Mouse (Mus musculus) forebrain, embryonic 13.5 days (tissue): ENCODE data around the gene Olfr771. TPM values are rescaled to one million over a fixed set of nuclear protein-coding genes. Genes with fewer than 3 reads are reported as not detected.
"Not testable (repeated sequence)": the region's sequence is repeated elsewhere in the genome, so short reads cannot be mapped to it uniquely, and the experiment has no call there.

Experiments
- ATAC-seq: fragments of 200-750 bp; cut with Nextera tagmentation; 2 replicates; pipeline ENCODE4 v1.8.0; 2017
- H3K27ac ChIP-seq: fragments of 300-500 bp; sonication (generic); 2 replicates; pipeline ENCODE4 v1.5.1; 2015; ENCODE audit warnings: inconsistent platforms, mild to moderate bottlenecking, moderate library complexity
- H3K27me3 ChIP-seq: fragments of 300-500 bp; sonication (generic); 2 replicates; pipeline ENCODE4 v1.6.1; 2015; ENCODE audit warnings: mild to moderate bottlenecking, inconsistent platforms
- H3K36me3 ChIP-seq: fragments of 300-500 bp; sonication (generic); 2 replicates; pipeline ENCODE4 v1.6.1; 2015; ENCODE audit warnings: mild to moderate bottlenecking, inconsistent platforms; ENCODE audit not compliant: poor library complexity, severe bottlenecking
- H3K4me1 ChIP-seq: fragments of 300-500 bp; sonication (generic); 2 replicates; pipeline ENCODE4 v1.6.1; 2015; ENCODE audit warnings: inconsistent platforms
- H3K4me2 ChIP-seq: fragments of 300-500 bp; sonication (generic); 2 replicates; pipeline ENCODE4 v1.6.1; 2015; ENCODE audit warnings: inconsistent platforms, mild to moderate bottlenecking, moderate library complexity
- H3K4me3 ChIP-seq: fragments of 300-500 bp; sonication (generic); 2 replicates; pipeline ENCODE4 v1.5.1; 2015; ENCODE audit warnings: mild to moderate bottlenecking, inconsistent platforms
- H3K9ac ChIP-seq: fragments of 300-500 bp; sonication (generic); 2 replicates; pipeline ENCODE4 v1.6.1; 2015; ENCODE audit warnings: mild to moderate bottlenecking, inconsistent platforms
- H3K9me3 ChIP-seq: fragments of 300-500 bp; sonication (generic); replicated peaks from 2 replicates; pipeline ENCODE4 v1.6.1; 2016; ENCODE audit warnings: inconsistent platforms
- WGBS: fragments of 180-500 bp; shearing (Covaris S2); methylation state at CpG from one replicate; pipeline ENCODE4 v1.1.7; 2015; 5-methylcytosine and 5-hydroxymethylcytosine counted together
- polyA plus RNA-seq: library from polyadenylated mRNA; unstranded; fragments of >200 nt; fragmentation: Nextera tagmentation; extraction: Ambion mirVana; gene quantifications from 2 replicates; pipeline ENCODE4 v1.2.1, GENCODE M21; 2015

Gene Olfr771
- not detected in 2 replicates for polyA plus RNA-seq

DNA sequence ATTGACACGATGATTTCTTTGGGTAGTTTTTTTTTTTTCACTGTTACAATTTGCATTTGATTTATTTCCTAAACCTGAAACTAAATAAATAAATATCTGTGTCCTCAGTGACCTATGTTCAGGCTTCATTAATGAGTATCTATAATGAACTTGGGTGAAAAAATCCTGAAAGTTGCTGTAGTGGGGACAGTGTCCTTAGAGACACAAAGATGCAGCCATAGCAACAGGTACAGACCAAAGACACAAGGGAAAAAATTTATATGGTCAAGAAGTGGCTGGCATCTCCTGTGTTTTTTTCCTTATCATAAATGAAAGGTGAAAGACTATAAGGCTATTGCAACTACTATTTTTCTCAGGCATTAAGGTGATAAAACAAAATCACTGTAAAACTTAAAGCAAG, at the start of gene Olfr771:
Olfr771 (minus strand) TSS at position 101 of the 400 bp plus-strand sequence.
- no peak within 1 kb of the TSS for H3K9ac ChIP-seq
- no peaks in the 10 kb centered on the region for H3K4me1 ChIP-seq
- ATAC-seq, result no peak
- H3K9me3 ChIP-seq, result no peaks in the 10 kb centered on the region; the same call in 1 of the 2 replicates
- H3K4me3 ChIP-seq, result no peak within 1 kb of the TSS
- H3K4me2 ChIP-seq, result no peak within 1 kb of the TSS
- no peaks in the 10 kb centered on the region for H3K36me3 ChIP-seq
- 83% methylated on average over 1 of the region's 1 CpGs for WGBS
- no peaks in the 10 kb centered on the region for H3K27me3 ChIP-seq
- H3K27ac ChIP-seq, result no peak within 1 kb of the TSS

DNA sequence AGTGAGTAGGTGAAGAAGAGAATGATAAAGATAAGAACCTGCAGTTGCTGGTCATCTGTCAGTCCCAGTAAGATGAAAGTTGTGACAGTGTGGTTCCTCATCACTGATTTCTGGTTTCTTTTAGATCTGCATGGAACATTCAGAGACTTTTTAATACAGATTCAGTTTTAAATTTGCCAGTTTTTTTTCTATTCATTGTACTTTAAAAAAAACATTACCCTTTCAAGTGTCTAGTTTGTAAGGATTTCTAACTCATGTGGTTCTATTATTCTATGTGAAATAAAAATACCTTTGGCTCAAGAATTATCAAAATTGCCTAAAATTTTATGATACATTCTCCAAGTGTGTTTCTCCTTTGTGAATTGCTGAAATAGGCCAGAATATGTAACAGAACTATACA, 22.8 kb upstream of the Olfr771 start, which contains the start of gene Olfr773:
Olfr773 (minus strand) TSS at position 101 of the 400 bp plus-strand sequence.
- not testable (repeated sequence) for H3K27ac ChIP-seq, ATAC-seq, H3K4me2 ChIP-seq, H3K27me3 ChIP-seq, H3K9me3 ChIP-seq, H3K4me3 ChIP-seq, H3K4me1 ChIP-seq, H3K36me3 ChIP-seq, H3K9ac ChIP-seq

DNA sequence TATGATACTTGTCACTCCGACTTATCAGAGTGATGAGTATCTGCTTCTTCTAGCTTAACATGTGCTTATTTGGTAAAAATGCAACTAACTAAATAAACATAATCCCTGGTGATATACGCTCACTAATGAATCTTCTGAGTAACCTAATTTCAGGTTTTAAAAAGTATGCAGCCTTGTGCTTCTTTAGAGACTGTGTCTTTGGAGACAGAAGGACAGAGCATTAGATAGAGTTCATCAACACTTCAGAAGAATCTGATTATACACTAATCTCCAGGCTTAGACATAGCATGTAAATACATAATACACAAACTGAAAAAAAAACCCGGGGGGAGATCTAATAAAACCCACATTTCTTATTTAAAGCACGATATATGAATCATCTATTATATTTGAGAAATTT, 13.3 kb upstream of the Olfr771 start, which contains the start of gene Olfr772:
Olfr772 (minus strand) TSS at position 101 of the 400 bp plus-strand sequence.
- not testable (repeated sequence) for H3K4me1 ChIP-seq, H3K36me3 ChIP-seq, H3K4me2 ChIP-seq, H3K27me3 ChIP-seq, H3K27ac ChIP-seq, H3K9me3 ChIP-seq, H3K9ac ChIP-seq, H3K4me3 ChIP-seq, ATAC-seq
- WGBS, result 79% methylated on average over 3 of the region's 4 CpGs

DNA sequence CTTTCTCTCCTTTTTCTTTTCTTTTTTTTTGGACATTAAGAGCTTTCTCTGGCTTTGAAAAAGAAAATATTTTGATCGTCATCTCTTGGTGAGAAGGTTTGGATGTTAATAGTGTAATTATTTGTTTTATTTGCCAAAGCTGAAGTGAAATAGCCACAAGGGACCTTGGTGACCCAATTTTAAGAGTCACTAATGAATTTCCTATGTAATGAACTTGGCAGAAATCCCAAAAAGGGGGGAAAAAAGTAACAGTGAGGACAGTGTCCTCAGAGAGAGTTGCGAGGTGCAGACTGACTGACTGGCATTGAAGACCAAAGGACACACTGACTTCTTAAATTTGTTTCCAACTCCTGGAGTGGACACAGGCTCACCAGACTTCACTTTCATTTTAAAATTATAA, 25.7 kb downstream of the Olfr771 start, which contains the start of gene Olfr770:
Olfr770 (minus strand) TSS at position 101 of the 400 bp plus-strand sequence.
- H3K9me3 ChIP-seq, result no peaks in the 10 kb centered on the region

DNA sequence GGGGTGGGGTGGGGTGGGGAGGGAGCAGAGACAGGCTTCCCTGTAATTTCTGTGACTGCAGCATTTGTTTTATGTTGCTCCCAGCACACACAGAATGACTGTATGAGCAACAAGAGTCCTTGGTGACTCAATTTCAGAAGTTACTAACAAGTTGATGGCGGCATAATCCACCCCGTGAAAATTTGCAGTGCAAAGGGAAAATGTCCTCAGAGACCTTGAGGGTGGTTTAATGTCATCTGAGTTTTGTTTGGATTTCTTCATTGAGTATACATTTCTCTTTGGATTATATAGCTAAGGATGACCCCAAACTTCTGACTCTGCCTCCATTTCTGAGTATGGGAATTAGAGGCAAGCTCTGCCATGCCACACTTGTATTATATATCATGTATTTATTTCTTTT, 46.8 kb downstream of the Olfr771 start, which contains the start of gene Olfr769:
Olfr769 (minus strand) TSS at position 101 of the 400 bp plus-strand sequence.
- WGBS, result 87% methylated on average over 2 of the region's 2 CpGs
- ATAC-seq, result no peak
- Histone ChIP-seq H3K9ac (no peak within 1 kb of the TSS), H3K27me3 (no peaks in the 10 kb centered on the region), H3K27ac (no peak within 1 kb of the TSS), H3K36me3 (no peaks in the 10 kb centered on the region), H3K4me3 (no peak within 1 kb of the TSS), H3K4me1 (no peaks in the 10 kb centered on the region), H3K9me3 (no peaks in the 10 kb centered on the region), H3K4me2 (no peak within 1 kb of the TSS)

More for the DNA sequence above, 25.7 kb downstream of the Olfr771 start, which contains the start of gene Olfr770:
- no peaks in the 10 kb centered on the region for H3K27me3 ChIP-seq
- H3K9ac ChIP-seq, result no peak within 1 kb of the TSS
- ATAC-seq, result no peak
- 75% methylated on average over 2 of the region's 2 CpGs for WGBS
- no peaks in the 10 kb centered on the region for H3K36me3 ChIP-seq
- no peak within 1 kb of the TSS for H3K4me3 ChIP-seq
- H3K4me1 ChIP-seq, result no peaks in the 10 kb centered on the region
- H3K27ac ChIP-seq, result no peak within 1 kb of the TSS
- H3K4me2 ChIP-seq, result no peak within 1 kb of the TSS

DNA sequence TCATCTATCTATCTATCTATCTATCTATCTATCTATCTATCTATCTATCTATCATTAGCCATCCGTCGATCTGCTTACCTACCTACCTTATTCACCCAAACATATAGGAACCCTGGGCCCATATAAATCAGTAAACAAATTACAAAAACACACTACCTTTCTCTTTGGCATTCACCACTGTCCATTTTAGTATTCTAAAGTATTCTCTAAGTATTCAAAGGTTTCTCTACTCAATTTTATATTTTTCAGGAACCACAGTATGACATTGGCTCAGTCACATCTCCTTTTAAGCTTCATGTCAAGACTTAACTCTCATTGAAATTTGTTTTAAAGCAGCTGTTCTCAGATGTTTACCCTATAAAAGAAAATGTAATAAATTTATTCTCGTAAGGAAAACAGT, 49.4 kb downstream of the Olfr771 start:
- 95% methylated on average over 3 of the region's 3 CpGs for WGBS
- no peak for ATAC-seq
- Histone ChIP-seq H3K9ac (no peak overlapping the region), H3K4me3 (no peak overlapping the region), H3K9me3 (no peaks in the 10 kb centered on the region), H3K4me2 (no peak overlapping the region), H3K4me1 (no peaks in the 10 kb centered on the region), H3K27ac (no peak overlapping the region), H3K36me3 (no peaks in the 10 kb centered on the region), H3K27me3 (no peaks in the 10 kb centered on the region)

Other genes starting within 250 kb of the Olfr771 start
- 10.7 and 16.0 TPM in 2 replicates for gene Rdh5, start 241.9 kb downstream of the Olfr771 start, polyA plus RNA-seq
- gene Bloc1s1, start 240.7 kb downstream of the Olfr771 start, polyA plus RNA-seq, result 241 and 243 TPM in 2 replicates
- 0.63 and 0.83 TPM in 2 replicates for gene Itga7, start 230.9 kb downstream of the Olfr771 start, polyA plus RNA-seq
- not detected in 2 replicates for gene Mettl7b, start 203.8 kb downstream of the Olfr771 start, polyA plus RNA-seq
- not detected in 2 replicates for gene Olfr9, start 175.3 kb downstream of the Olfr771 start, polyA plus RNA-seq
- not detected in 2 replicates for gene Olfr763, start 154.0 kb downstream of the Olfr771 start, polyA plus RNA-seq
- not detected in 2 replicates for gene Olfr764-ps1, start 124.9 kb downstream of the Olfr771 start, polyA plus RNA-seq
- gene Olfr765, start 114.8 kb downstream of the Olfr771 start, polyA plus RNA-seq, result not detected in 2 replicates
- gene Olfr766-ps1, start 95.8 kb downstream of the Olfr771 start, polyA plus RNA-seq, result not detected in 2 replicates
- gene Olfr767, start 81.8 kb downstream of the Olfr771 start, polyA plus RNA-seq, result not detected in 2 replicates
- gene Olfr768, start 65.4 kb downstream of the Olfr771 start, polyA plus RNA-seq, result not detected in 2 replicates
- not detected in 2 replicates for gene Olfr769, start 46.9 kb downstream of the Olfr771 start, polyA plus RNA-seq
- not detected in 2 replicates for gene Olfr770, start 25.8 kb downstream of the Olfr771 start, polyA plus RNA-seq
- gene Olfr772, start 13.2 kb upstream of the Olfr771 start, polyA plus RNA-seq, result not detected in 2 replicates
- gene Olfr773, start 22.7 kb upstream of the Olfr771 start, polyA plus RNA-seq, result not detected in 2 replicates
- not detected in 2 replicates for gene Olfr774, start 71.5 kb upstream of the Olfr771 start, polyA plus RNA-seq
- not detected in 2 replicates for gene Olfr775, start 83.7 kb upstream of the Olfr771 start, polyA plus RNA-seq
- gene Olfr776, start 94.4 kb upstream of the Olfr771 start, polyA plus RNA-seq, result not detected in 2 replicates
- gene Olfr777, start 106.7 kb upstream of the Olfr771 start, polyA plus RNA-seq, result not detected in 2 replicates
- not detected in 2 replicates for gene Olfr780, start 153.4 kb upstream of the Olfr771 start, polyA plus RNA-seq
- not detected in 2 replicates for gene Olfr781, start 164.1 kb upstream of the Olfr771 start, polyA plus RNA-seq
- gene Olfr782, start 184.1 kb upstream of the Olfr771 start, polyA plus RNA-seq, result not detected in 2 replicates
- 0.05 and 0.08 TPM in 2 replicates for gene Olfr784, start 219.3 kb upstream of the Olfr771 start, polyA plus RNA-seq
- not detected in 2 replicates for gene Olfr785, start 240.7 kb upstream of the Olfr771 start, polyA plus RNA-seq